Mouse (Mus musculus) kidney, postnatal 4 days (tissue): Measurements from ENCODE around the gene Mdm1.
"Not testable (repeated sequence)": the region's sequence is repeated elsewhere in the genome, so short reads cannot be mapped to it uniquely, and the experiment has no call there.

ENCODE experiments used
- DNase-seq, 2 experiments: peaks; one replicate each; pipeline ENCODE4 v3.0.0; 2021; ENCODE audit warnings: mixed read lengths in 2 of 2

Mdm1 gene

DNA sequence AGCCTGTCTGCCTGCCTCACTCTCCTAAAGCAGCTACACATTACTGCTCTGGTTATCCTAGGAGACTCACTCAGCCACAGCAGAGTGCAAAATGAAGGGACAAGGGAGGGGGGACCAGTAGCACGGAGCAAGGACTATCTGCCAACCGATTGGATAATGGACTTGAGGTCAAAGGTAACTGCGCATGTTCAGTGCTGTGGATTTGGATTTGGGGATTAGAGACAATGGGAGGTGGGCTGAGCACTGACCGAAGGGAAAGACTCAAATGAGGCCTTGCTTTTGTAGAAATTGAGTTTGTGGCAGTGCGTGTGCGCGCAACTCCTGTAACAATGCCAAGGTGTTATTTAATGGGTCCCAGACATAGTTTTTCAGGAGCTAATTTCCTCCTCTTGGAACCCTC, 16.4 kb upstream of the Mdm1 start:
- no peak for DNase-seq

GRCm38 (mm10) chr10:118125776-118126445, 15.7 kb upstream of the Mdm1 start:
- no peak for DNase-seq

- DNase-seq, result no peak
Observed at GRCm38 (mm10) chr10:118129001-118129682, 12.5 kb upstream of the Mdm1 start.

- DNase-seq, result no peak
Observed at GRCm38 (mm10) chr10:118130016-118130415, 11.6 kb upstream of the Mdm1 start.

GRCm38 (mm10) chr10:118132993-118133392, 8.6 kb upstream of the Mdm1 start:
- DNase-seq, result no peak

- no peak for DNase-seq
Observed at GRCm38 (mm10) chr10:118138508-118138907, 3.1 kb upstream of the Mdm1 start.

- DNase-seq, result no peak
Observed at GRCm38 (mm10) chr10:118139837-118140570, 1.6 kb upstream of the Mdm1 start.

GRCm38 (mm10) chr10:118141884-118142801, 532 bp downstream of the Mdm1 start:
- DNase-seq, result no peak

- DNase-seq, result no peak
Observed at GRCm38 (mm10) chr10:118149381-118149780, 7.8 kb downstream of the Mdm1 start.

DNA sequence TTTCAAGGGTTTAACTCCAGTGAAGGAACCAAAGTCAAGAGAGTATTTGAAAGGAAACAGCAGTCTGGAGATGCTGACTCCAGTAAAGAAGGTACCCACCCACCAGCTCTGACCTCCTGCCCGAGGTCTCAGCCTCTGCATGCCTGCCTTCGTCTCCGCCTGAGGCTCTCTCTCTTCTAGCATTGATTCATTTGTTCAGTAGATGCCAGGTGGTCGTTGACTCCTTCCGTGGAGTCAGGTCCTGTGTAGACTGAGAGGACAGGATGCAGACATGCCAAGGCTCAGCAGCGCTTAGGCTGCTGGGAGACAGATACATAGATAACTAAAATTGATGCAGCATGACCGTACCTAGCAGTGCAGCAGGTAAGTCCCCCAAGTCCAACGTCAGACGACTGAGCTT, 9.3 kb downstream of the Mdm1 start:
- no peak for DNase-seq

DNA sequence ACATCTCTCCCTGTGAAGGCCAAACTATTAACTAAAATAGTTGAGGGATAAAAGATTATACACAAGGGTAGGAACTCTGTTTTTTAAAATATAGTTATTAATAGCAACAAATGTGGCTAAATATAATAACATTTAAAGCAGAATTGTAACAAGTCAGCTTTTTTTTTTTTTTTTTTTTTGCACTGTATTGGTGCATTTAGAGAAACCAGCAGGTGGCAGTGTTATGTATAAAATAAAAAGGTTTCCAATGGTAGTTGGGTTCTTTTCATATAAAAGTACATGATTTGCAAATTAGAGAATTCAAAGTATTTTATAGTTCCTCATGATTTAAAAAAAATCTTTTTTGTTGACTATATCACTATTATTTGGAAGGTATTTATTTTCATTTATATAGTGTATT, 14.3 kb downstream of the Mdm1 start:
- DNase-seq, result no peak

- no peak for DNase-seq
Observed at GRCm38 (mm10) chr10:118161131-118161530, 19.5 kb downstream of the Mdm1 start.

DNA sequence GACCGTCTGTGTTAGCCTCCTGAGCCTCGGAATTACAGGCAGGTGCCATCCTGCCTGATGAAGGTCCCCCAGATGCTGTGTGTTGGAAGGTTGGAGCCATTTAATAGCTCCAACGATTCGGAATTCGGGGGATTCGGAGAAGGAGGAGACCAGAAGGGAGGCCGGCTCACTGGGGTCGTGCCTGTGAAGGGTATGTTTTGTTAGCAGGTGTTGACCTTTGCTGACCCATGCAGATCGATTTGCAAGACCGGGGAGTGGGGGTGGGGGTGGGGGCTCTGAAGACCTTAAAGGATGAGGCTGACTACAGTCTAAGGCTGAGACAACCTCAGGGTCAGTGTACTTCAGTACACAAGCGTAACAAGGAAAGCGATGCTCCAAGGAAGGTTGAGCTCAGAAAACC, 27.6 kb downstream of the Mdm1 start:
- no peak for DNase-seq

DNA sequence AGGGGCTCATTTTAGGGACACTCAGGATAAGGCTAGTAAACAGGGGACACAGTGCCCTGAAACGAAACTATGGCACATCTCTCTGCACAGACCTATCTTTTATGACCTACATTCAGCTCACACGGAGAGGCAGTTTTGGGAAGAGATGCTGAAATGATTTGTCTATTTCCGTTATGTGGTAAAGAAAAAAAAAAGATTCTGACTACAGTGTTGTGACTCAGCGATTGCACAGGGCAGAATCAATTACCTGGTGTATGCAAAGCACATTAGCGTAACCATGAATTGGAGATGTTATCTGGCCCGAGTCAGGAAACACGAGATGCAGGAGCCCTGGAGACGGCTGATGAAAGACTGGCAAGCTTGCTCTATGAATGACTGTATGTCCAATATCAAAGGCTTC, 30.8 kb downstream of the Mdm1 start:
- no peak for DNase-seq

DNA sequence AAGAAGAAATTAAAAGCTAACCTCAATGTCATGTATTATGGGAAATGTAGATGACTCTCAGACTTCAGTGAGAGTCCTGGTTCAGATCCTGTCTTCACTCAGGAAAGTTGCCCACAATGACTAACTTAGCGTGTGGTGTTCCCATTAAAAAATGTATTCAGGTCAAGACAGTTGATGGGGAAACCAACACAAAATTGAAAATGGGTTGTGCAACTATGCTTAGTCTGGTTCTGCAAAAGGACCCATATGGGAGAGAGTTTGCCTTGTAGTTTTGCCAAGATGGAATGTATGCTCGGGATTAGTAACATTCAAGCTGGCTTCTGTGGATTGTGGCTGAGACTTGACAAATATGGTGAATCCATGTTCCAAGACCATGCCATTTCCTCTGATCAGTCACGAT, 31.3 kb downstream of the Mdm1 start:
- DNase-seq, result no peak

DNA sequence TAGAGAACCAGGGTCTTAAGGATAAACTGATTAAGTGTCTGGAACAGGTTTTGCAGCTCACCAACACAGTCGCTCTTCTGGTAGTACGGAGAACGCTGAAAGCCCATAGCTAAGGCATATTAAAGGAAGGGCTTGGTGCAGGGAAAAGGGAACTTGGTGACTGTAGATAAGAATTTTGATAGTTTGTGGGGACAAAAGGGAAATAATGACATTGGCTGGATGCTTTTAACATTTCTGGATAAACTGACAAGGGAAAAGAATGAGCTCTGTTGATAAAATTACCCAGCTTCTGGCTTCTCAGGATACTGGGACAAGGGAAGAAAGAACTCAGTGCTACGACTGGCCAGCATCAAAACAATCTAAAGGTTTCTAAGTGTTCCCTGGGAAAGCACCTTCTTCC, 33.9 kb downstream of the Mdm1 start:
- DNase-seq, result not testable (repeated sequence)

DNA sequence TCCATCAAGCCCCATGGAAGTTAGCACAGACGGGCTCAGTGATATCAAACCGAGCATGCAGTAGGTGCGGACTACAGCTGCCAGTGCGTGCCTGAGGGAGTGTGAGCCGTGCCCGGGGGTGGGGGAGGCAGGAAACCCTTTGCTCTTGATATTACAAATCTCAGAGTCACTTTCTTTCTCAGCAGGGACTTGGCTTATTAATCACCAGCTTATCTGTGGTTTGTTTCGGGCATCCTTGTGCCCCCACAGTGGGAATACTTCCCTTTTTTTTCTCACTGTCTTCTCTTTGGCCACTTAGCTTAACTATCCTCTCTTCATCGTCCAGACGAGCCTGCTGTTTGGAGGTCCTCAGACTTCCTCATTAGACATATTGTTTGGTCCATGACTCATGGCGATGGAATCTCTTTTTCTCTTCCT, 37.1 kb downstream of the Mdm1 start:
- no peak for DNase-seq

DNA sequence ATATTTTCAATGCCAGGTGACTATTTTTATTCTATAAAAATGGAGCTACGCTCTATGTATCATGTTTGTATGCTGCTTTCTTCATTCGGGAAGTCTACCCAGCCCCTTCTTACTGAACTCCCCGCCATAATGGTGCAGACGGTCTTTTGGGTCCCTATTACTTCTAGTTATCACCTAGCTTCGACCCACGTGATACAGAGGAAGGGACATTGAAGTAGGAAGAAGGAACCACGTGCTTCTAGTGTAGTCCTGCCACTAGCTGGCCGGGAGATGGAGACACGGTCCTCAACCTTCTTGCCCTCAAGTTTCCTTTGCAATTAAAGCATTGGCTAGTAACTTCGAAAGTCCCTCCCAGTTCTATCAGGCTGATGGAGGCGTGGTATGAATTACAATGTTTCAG, 37.7 kb downstream of the Mdm1 start:
- DNase-seq, result no peak

GRCm38 (mm10) chr10:118195150-118195549, 53.5 kb downstream of the Mdm1 start:
- DNase-seq, result not testable (repeated sequence)

GRCm38 (mm10) chr10:118204642-118205041, 63.0 kb downstream of the Mdm1 start, which contains the start of gene Il22:
Gene Il22 (plus strand): TSS chr10:118204942.
- no peak for DNase-seq

- DNase-seq, result not testable (repeated sequence)
Observed at GRCm38 (mm10) chr10:118215719-118216393, 74.2 kb downstream of the Mdm1 start.
